25 mouse cellular contexts compared by ENCODE assay signal in the genomic region with DNA sequence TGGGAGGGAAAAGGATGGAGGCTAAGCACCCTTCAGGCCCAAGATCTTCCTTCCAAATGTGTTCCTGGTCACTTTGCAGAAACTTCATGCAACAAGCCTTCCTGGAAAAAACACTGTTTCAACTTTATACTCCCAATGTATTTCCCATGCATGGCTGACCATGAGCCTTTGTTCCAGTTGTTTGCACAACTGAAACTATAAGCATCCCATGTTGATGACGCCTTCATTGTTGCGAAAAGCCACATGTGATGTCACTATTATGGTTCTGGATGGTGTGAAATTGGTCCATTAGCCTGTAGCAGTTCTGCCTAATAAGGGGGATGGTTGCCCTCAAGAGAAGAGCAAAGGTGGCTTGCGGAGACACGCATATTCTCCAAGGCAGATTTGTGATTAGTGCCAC. TPM values are rescaled to one million over a fixed set of nuclear protein-coding genes. Genes with fewer than 3 reads are reported as not detected.
"Had no signal": no experiment of that assay in that cellular context is flagged by ENCODE, and none has a peak within 500 bp of the region (broad histone marks: within the 10 kb centered on the region; RNA-seq: fewer than 3 reads in every experiment).

No protein-coding gene starts in this region.

- H3K4me2 ChIP-seq: heart, embryonic 13.5 days; heart, embryonic 15.5 days; hindbrain, embryonic 13.5 days; hindbrain, embryonic 15.5 days; limb, embryonic 13.5 days; limb, embryonic 15.5 days; liver, embryonic 12.5 days had no signal

- H3K27me3 ChIP-seq: heart, embryonic 13.5 days; heart, embryonic 15.5 days; hindbrain, embryonic 13.5 days; hindbrain, embryonic 15.5 days; limb, embryonic 13.5 days; limb, embryonic 15.5 days; liver, embryonic 12.5 days had no signal

- H3K36me3 ChIP-seq: heart, embryonic 10.5 days; heart, embryonic 13.5 days; heart, embryonic 15.5 days; hindbrain, embryonic 13.5 days; hindbrain, embryonic 15.5 days; limb, embryonic 13.5 days; limb, embryonic 15.5 days; liver, embryonic 12.5 days had no signal

- H3K9me3 ChIP-seq: heart, embryonic 10.5 days; heart, embryonic 13.5 days; heart, embryonic 15.5 days; hindbrain, embryonic 13.5 days; hindbrain, embryonic 15.5 days; limb, embryonic 13.5 days; limb, embryonic 15.5 days; liver, embryonic 12.5 days had no signal

- DNase-seq: gastrocnemius, postnatal 14 days; gastrocnemius, postnatal 36 days; heart, adult 18-20 months; heart, postnatal 14 days; heart, postnatal 36 days; kidney, adult 11 months; kidney, adult 8-10 months; kidney, postnatal 10 days; kidney, postnatal 25 days; kidney, postnatal 4 days; layer of hippocampus, adult 9-11 months; layer of hippocampus, postnatal 36 days; left cerebral cortex, postnatal 4 days had no signal

- H3K9ac ChIP-seq: heart, embryonic 13.5 days; heart, embryonic 15.5 days; hindbrain, embryonic 13.5 days; hindbrain, embryonic 15.5 days; limb, embryonic 13.5 days; limb, embryonic 15.5 days; liver, embryonic 12.5 days; liver, embryonic 14.5 days had no signal

- ATAC-seq: hindbrain, postnatal 0 days; intestine, embryonic 16.5 days; liver, embryonic 12.5 days had no signal

- H3K27ac ChIP-seq: heart, embryonic 10.5 days; heart, embryonic 13.5 days; heart, embryonic 15.5 days; hindbrain, embryonic 13.5 days; hindbrain, embryonic 15.5 days; hindbrain, postnatal 0 days; limb, embryonic 13.5 days; liver, embryonic 12.5 days; liver, embryonic 14.5 days had no signal

- H3K4me1 ChIP-seq: hindbrain, embryonic 15.5 days; liver, embryonic 12.5 days had no signal

- H3K4me3 ChIP-seq: heart, embryonic 10.5 days; heart, embryonic 13.5 days; heart, embryonic 15.5 days; hindbrain, embryonic 13.5 days; hindbrain, embryonic 15.5 days; limb, embryonic 13.5 days; limb, embryonic 15.5 days; liver, embryonic 12.5 days had no signal

RNA-seq across cellular contexts. Expression of a gene that starts 47.4 kb away (rescaled TPM):
- polyA plus RNA-seq: liver, adult 2 months had no signal
